20 mouse cellular contexts compared by ENCODE assay signal in genomic region chr7:129937715-129938114, GRCm38 (mm10).
DNase-seq lines count a peak whose midpoint lies in the region; ATAC-seq and TF ChIP-seq lines count a peak whose summit lies in the region.
"Had no signal": no experiment of that assay in that cellular context is flagged by ENCODE, and none has a peak within 500 bp of the region (broad histone marks: within the 10 kb centered on the region; RNA-seq: fewer than 3 reads in every experiment).

No protein-coding gene starts in this region.

- no peaks in the 10 kb centered on the region for H3K36me3 ChIP-seq in stomach, embryonic 15.5 days
- no peaks in the 10 kb centered on the region for H3K36me3 ChIP-seq in stomach, postnatal 0 days (ENCODE audit: control insufficient read depth, insufficient read depth, low read length)
- H3K36me3 ChIP-seq in intestine, embryonic 15.5 days: no peaks in the 10 kb centered on the region
- H3K36me3 ChIP-seq in intestine, postnatal 0 days (ENCODE audit: control insufficient read depth, insufficient read depth): no peaks in the 10 kb centered on the region
- no peaks in the 10 kb centered on the region for H3K36me3 ChIP-seq in forebrain, embryonic 11.5 days (ENCODE audit: control insufficient read depth, insufficient read depth, low read length)
- H3K36me3 ChIP-seq: embryonic facial prominence, embryonic 10.5 days; embryonic facial prominence, embryonic 12.5 days; forebrain, embryonic 12.5 days had no signal

- no peak for DNase-seq in stomach, postnatal 0 days (ENCODE audit: low spot score)
- DNase-seq in cerebellum, postnatal 14 days: no peak
- no peak for DNase-seq in forebrain, embryonic 11.5 days (ENCODE audit: low spot score)
- DNase-seq in spleen, postnatal 36 days (ENCODE audit: low spot score in 2 of 2): no peak
- DNase-seq: adrenal gland, adult 2 months; adrenal gland, postnatal 10 days; adrenal gland, postnatal 25 days; cerebellum, adult 11 months; cerebellum, adult 18-20 months; cerebellum, adult 8-10 months; cerebellum, adult 9-11 months; cerebellum, postnatal 25 days had no signal

- no peak for TF ChIP-seq CTCF in stomach, postnatal 0 days (IDR thresholded peaks at IDR 0.05; ENCODE audit: low read depth)
- peak; percentile 21; the same call in 1 of the 2 replicates for TF ChIP-seq CTCF in intestine, postnatal 0 days (IDR thresholded peaks at IDR 0.05; ENCODE audit: low read depth)

- H3K4me2 ChIP-seq in stomach, embryonic 15.5 days: no peak overlapping the region
- H3K4me2 ChIP-seq in stomach, postnatal 0 days (replicated peaks; ENCODE audit: low read depth): no peak overlapping the region
- H3K4me2 ChIP-seq in intestine, embryonic 15.5 days (replicated peaks): no peak overlapping the region
- no peak overlapping the region for H3K4me2 ChIP-seq in intestine, postnatal 0 days (replicated peaks; ENCODE audit: low read depth)
- H3K4me2 ChIP-seq in forebrain, embryonic 11.5 days (ENCODE audit: low read depth, low read length, severe bottlenecking): no peak overlapping the region
- H3K4me2 ChIP-seq: embryonic facial prominence, embryonic 12.5 days; forebrain, embryonic 12.5 days had no signal

- no peaks in the 10 kb centered on the region for H3K4me1 ChIP-seq in stomach, embryonic 15.5 days
- H3K4me1 ChIP-seq in stomach, postnatal 0 days (replicated peaks; ENCODE audit: control insufficient read depth, insufficient read depth): no peaks in the 10 kb centered on the region
- no peaks in the 10 kb centered on the region for H3K4me1 ChIP-seq in intestine, embryonic 15.5 days (replicated peaks)
- no peaks in the 10 kb centered on the region for H3K4me1 ChIP-seq in intestine, postnatal 0 days (replicated peaks; ENCODE audit: control insufficient read depth, insufficient read depth, low read length)
- H3K4me1 ChIP-seq in forebrain, embryonic 11.5 days (replicated peaks; ENCODE audit: control insufficient read depth, insufficient read depth, low read length): no peaks in the 10 kb centered on the region
- H3K4me1 ChIP-seq: forebrain, embryonic 12.5 days had no signal

- no peak for TF ChIP-seq EP300 in stomach, postnatal 0 days (optimal IDR thresholded peaks at IDR 0.05)

- no peak overlapping the region for H3K27ac ChIP-seq in stomach, embryonic 15.5 days
- no peak overlapping the region for H3K27ac ChIP-seq in stomach, postnatal 0 days (replicated peaks)
- no peak overlapping the region for H3K27ac ChIP-seq in intestine, embryonic 15.5 days
- H3K27ac ChIP-seq in intestine, postnatal 0 days (ENCODE audit: low read depth, low read length): no peak overlapping the region
- H3K27ac ChIP-seq in forebrain, embryonic 11.5 days (ENCODE audit: low read depth, low read length): no peak overlapping the region
- H3K27ac ChIP-seq: embryonic facial prominence, embryonic 10.5 days; embryonic facial prominence, embryonic 12.5 days; forebrain, embryonic 12.5 days had no signal

- H3K4me3 ChIP-seq in stomach, embryonic 15.5 days (replicated peaks): no peak overlapping the region
- H3K4me3 ChIP-seq in stomach, postnatal 0 days (ENCODE audit: low read depth, low read length): no peak overlapping the region
- H3K4me3 ChIP-seq in intestine, embryonic 15.5 days (replicated peaks): no peak overlapping the region
- H3K4me3 ChIP-seq in intestine, postnatal 0 days (ENCODE audit: low read depth, low read length): no peak overlapping the region
- no peak overlapping the region for H3K4me3 ChIP-seq in forebrain, embryonic 11.5 days (ENCODE audit: low read depth, low read length)
- H3K4me3 ChIP-seq: embryonic facial prominence, embryonic 10.5 days; embryonic facial prominence, embryonic 12.5 days; forebrain, embryonic 12.5 days had no signal

- H3K27me3 ChIP-seq in stomach, embryonic 15.5 days (replicated peaks): no peaks in the 10 kb centered on the region
- H3K27me3 ChIP-seq in stomach, postnatal 0 days (ENCODE audit: control insufficient read depth, insufficient read depth, low read length): no peaks in the 10 kb centered on the region
- no peaks in the 10 kb centered on the region for H3K27me3 ChIP-seq in intestine, embryonic 15.5 days (replicated peaks)
- H3K27me3 ChIP-seq in intestine, postnatal 0 days (replicated peaks; ENCODE audit: control insufficient read depth, insufficient read depth, low read length): no peaks in the 10 kb centered on the region
- no peaks in the 10 kb centered on the region for H3K27me3 ChIP-seq in forebrain, embryonic 11.5 days (ENCODE audit: control insufficient read depth, insufficient read depth, low read length)
- H3K27me3 ChIP-seq: embryonic facial prominence, embryonic 12.5 days; forebrain, embryonic 12.5 days had no signal

- 73% methylated on average over 6 of the region's 6 CpGs for WGBS in stomach, embryonic 15.5 days
- WGBS in stomach, postnatal 0 days: 82% methylated on average over 6 of the region's 6 CpGs
- WGBS in intestine, embryonic 15.5 days: 61% methylated on average over 6 of the region's 6 CpGs
- 45% methylated on average over 6 of the region's 6 CpGs for WGBS in intestine, postnatal 0 days
- WGBS in forebrain, embryonic 11.5 days: 90% methylated on average over 6 of the region's 6 CpGs

- ATAC-seq in stomach, embryonic 15.5 days (ENCODE audit: insufficient read depth, low FRiP score, low read depth): peak; percentile 38; the same call in 1 of the 2 replicates
- no peak for ATAC-seq in stomach, postnatal 0 days (ENCODE audit: low FRiP score, low TSS enrichment)
- peak; percentile 95 for ATAC-seq in intestine, embryonic 15.5 days
- peak; percentile 96 for ATAC-seq in intestine, postnatal 0 days
- ATAC-seq in forebrain, embryonic 11.5 days (replicated peaks; ENCODE audit: low FRiP score): no peak
- ATAC-seq: forebrain, embryonic 14.5 days; forebrain, embryonic 16.5 days had no signal

- H3K9ac ChIP-seq in stomach, embryonic 15.5 days: no peak overlapping the region
- no peak overlapping the region for H3K9ac ChIP-seq in stomach, postnatal 0 days (ENCODE audit: low read length)
- no peak overlapping the region for H3K9ac ChIP-seq in intestine, embryonic 15.5 days
- H3K9ac ChIP-seq in intestine, postnatal 0 days (ENCODE audit: low read depth, low read length): no peak overlapping the region
- no peak overlapping the region for H3K9ac ChIP-seq in forebrain, embryonic 11.5 days (ENCODE audit: low read length)
- H3K9ac ChIP-seq: embryonic facial prominence, embryonic 12.5 days; forebrain, embryonic 12.5 days had no signal

- H3K9me3 ChIP-seq in stomach, embryonic 15.5 days: no peaks in the 10 kb centered on the region
- H3K9me3 ChIP-seq in stomach, postnatal 0 days (ENCODE audit: control insufficient read depth, low read length): no peaks in the 10 kb centered on the region
- no peaks in the 10 kb centered on the region for H3K9me3 ChIP-seq in intestine, embryonic 15.5 days
- H3K9me3 ChIP-seq in intestine, postnatal 0 days (ENCODE audit: control insufficient read depth): no peaks in the 10 kb centered on the region
- no peaks in the 10 kb centered on the region for H3K9me3 ChIP-seq in forebrain, embryonic 11.5 days (ENCODE audit: control insufficient read depth, low read length)
- H3K9me3 ChIP-seq: embryonic facial prominence, embryonic 10.5 days; embryonic facial prominence, embryonic 12.5 days; forebrain, embryonic 12.5 days had no signal

Comparison
In these comparisons a context has a peak if more than half of its experiments do, and no peak if none do; other contexts are left out.
1. ATAC-seq: peak in stomach, embryonic 15.5 days (single experiment), intestine, embryonic 15.5 days (single experiment) and intestine, postnatal 0 days (single experiment); none in stomach, postnatal 0 days (single experiment) and forebrain, embryonic 11.5 days (single experiment).